Mouse (Mus musculus): ENCODE measurements at regions not wholly inside any gene's neighbourhood (a gene's known extent, or its start where the extent isn't known, plus 50 kb on each side); places are given as distances from the start of the nearest gene placed in this dataset.
A peak's percentile ranks its signal among the peaks of the same experiment; 100 is the strongest.

DNA sequence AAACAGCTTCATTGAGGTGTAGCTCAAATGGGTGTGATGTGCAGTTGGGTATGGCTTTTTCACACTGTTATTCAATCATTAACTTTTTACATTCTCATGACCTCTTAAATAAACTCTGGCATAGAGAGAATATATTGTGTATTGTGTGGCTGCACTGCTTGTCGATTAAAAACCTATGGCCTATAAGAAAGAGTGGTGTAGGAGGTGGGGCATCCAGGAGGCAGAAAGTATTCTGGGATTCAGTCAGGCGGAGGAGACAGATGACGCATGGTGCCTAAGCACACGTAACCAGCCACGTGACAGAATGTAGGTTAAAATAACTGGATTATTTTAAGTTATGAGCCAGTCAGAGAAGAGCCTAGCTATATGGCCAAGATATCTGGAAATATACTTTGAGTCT, 78.2 kb upstream of the Slc16a7 start:
- DNase-seq: no peak

DNA sequence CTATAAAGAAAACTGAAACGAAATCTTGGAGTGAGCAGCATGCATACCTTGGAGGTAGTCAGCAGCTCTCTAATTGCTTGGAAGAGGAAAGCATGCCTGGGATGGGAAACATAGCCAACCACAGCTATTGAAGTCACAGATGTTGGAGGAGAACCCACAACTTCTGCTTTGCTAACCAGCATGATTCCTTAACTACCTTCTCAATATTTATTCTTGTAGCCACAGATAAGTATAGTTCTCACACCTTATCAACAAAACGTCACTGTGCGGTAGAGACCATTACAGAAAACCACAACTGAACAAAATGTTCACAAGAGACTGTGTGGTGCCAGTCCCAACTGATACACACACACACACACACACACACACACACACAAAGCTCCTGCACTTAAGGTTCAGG, 99.1 kb upstream of the Slc16a7 start:
- DNase-seq: no peak

DNA sequence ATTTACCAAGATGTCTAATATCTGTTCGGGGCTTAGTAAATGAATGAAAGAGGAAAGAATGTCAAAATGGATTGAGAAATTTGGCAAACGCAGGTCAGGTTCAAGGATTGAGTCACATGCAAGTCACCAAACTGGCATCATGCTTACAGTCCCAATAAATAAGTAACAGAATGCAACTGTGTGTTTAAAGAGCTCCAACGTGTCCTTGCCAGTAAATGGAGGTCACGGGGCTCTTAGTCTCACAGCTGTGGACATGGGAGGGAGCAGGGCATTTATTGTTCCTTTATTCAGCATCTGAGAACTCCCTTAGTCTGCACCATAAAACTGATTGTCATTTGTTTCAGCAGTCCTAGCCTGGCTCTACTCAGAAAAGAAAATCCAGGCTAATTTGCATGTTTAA, 101.1 kb upstream of the Slc16a7 start:
- no peak for DNase-seq

DNA sequence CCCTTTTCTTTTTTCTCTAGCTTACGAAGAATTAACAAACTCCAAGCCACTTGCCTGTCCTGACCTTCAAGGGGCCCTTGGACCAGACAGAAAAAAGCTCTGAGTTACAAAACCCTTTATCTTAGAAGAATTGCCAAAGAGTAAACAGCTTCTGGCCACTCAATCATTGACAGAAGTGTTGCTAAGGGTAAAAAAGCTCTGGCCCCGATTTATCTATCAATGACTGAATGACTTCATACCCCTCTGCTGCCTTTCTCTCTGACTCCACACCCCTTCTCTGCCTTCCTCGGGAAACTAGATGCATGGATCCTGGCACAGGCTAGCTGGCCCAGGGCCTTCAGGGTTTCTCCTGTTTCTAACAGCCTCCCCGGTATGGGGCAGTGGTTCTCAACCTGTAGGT, 105.2 kb upstream of the Slc16a7 start:
- no peak for DNase-seq

DNA sequence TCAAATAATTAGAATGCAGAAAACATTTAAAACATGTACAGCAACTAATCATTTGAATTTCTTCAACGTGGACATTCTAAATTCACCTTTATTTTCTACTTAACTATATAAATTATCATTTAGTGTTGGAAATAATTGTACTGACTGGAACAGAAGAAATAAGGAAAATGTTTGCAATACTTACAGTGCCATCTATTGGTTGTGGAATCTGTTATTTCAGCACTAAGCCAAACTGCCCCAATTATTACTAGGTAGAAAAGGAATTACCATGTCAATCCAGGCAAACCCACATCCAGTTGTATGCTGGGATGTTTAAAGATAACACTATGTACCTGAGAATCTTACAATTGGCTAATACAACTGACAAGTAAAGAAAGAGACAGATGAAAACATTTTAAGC, 109.1 kb upstream of the Slc16a7 start:
- DNase-seq: no peak

DNA sequence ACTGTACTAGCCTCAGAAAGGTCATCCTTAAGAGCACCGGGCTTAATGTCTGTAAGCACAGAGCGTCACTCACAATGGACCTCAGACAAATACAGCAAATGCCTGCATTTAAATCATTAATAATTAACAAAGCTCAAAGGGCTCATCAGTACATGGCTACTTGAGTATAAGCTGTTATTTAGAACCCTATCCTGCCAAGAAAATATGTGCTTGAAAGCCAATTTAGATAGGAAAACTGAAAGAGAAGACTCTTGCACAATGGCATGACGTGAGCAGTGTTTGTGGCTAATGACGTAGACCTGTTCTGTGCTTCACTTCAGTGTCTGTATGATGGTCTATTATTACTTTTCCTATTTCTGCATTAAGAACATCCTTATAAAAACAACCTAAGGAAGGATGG, 111.1 kb upstream of the Slc16a7 start:
- no peak for DNase-seq

DNA sequence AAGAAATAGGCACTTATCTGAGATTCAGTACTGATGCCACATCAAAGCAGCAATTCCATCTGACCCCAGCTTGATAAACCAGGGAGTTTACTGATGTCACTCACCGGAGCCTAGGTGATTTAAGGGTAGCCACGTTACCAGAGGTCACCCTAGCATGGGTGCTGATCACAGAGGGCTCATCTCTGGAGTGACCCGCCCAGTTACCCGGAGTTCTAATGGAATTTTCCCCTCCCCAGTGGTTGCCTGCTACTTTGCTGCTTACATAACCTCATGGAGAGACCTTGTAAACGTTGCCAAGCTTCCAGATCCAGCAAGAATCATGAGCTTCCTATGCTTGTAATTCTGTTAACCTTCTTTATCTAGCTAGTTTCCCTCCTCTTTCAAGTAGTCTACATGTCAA, 125.8 kb upstream of the Slc16a7 start:
- DNase-seq: no peak

DNA sequence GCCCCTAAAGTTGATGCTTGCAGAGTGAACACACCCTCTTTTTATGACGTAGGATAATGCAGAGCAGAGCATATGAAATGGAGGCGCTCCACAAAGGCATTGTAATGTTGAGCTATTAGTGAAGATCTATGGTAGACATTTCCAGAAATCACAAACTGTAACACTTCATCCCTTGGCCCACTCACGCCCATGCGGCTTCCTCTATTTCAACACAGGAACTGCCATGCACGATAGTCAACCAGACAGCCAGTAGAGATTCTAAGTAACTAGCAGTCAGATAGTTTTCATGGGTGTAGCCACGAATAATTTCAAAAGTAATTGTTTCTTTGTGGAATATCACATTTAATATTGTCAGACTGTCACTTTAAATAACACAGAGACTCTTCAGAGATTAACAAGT, 141.6 kb upstream of the Slc16a7 start:
- DNase-seq: no peak

DNA sequence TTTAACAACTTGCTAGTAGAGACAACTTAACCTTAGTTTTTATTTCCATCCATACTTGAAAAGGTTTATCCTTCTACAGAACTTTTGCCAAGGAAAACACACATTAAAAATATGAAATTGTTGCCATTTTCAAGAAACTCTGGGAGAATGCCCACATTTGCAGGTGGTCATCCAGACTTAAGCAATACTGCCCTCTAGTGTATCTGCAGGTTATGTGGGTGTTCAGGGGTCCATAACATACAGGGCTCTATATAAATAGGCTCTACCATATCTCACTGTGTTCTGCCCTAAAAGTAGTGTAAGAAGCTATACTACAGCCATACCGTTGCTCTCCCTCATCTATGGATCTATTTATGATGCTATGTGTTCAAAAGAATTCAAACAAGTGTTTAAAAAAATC, 149.1 kb upstream of the Slc16a7 start:
- peak; percentile 6 for DNase-seq

DNA sequence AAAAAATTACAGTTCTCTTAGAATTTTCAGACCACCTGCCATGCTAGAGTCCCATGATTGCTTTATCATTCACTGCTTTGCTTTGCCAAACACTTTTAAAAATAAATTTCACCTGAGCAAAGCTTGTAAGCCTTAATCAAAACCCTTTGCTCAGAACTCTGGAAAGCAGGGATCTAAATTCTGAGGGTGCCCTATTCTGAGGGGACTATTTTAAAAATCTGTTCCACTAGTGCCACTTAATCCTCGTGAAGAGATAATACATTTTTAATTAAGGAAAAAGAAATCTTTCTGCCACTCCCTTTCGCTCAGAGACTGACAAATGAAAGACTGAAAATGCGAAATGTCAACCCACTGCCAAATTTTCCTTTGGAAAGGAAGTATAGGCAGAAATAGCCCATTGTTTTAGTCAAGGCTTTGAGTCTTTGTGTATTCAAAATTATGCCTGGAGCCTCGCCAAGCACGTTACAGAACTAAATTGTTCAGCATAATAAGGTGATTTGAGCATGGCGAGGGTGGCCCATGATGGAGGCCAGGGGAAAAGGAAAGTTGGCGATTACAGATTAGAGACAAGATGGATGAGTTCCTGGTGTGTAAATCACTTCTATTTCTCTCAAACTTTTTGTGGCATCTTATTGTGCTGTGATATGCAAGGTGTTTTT, 197.4 kb upstream of the Slc16a7 start:
- DNase-seq: no peak

DNA sequence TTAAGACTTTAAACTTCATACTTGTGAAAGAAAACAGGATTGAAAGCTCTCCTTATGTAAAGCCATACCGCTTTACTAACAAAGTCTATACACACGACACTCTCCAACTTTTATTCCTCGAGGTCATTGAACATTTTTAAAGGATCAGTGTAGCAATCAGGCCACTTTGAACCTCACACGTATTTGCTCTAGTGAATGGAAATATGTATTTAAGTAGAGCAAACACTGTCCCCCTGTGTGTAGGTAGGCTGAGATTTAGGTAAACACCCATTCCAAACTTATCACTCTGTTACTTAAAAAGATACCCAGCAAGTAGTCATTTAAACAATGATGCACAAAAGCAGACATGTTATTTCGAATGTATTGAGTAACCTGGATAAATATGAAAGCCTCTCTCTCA, 203.7 kb upstream of the Slc16a7 start:
- no peak for DNase-seq

DNA sequence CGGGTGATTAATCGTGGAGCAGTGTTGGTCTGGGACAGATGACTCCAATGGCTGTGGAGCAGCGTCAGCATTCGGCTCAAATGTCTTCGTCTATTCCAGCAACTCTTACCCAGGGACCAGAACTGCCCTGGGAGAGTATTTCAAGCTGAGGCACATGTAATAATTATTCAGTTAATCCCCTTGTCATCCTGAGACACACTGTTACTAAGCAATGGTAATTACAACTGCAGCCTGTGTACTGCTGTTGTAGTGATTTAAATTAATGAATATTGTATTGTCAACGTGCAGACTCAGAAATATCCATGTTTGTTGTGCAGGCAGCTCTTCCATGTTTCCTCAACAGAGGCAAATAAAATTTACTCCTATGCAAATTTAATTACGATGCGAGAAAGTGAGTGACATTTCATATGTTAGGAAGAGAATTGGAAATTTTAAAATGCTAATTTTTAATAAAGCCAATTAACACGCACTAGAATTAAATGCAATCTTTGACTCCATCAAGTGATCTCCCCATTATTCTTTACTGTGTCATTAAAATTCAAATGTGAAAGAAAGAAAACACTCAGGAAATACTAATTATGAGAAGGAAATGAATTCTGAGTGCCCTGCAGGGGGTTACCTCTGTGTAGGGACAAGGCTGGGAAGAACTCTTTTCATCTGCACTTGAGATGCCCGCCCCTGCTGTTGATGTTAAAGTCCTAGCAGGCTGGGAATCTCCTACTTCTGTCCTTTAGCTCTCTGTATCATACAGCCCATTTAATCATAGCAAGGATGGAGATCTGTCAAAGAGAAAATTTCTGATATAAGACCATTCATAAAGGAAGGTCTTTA, 218.7 kb upstream of the Slc16a7 start:
- DNase-seq: no peak

DNA sequence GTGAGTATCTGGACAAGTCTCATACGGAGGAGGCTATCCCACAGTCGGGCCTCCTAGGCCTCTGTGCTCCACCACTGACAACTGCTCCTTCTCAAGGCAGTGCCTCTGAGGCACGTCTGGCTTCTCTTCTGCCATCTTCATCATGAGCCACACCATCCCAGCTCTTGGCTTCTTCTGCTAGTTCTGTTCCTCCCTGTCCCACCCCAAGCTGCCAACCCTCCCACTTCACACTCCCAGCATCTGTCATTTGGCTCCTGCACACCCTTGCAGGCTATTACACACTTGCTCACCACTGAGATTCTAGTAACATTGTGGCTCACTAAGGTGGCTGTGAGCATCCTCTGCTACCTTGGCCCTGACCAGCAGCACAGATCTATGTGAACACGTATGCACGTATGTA, 221.1 kb upstream of the Slc16a7 start:
- no peak for DNase-seq

DNA sequence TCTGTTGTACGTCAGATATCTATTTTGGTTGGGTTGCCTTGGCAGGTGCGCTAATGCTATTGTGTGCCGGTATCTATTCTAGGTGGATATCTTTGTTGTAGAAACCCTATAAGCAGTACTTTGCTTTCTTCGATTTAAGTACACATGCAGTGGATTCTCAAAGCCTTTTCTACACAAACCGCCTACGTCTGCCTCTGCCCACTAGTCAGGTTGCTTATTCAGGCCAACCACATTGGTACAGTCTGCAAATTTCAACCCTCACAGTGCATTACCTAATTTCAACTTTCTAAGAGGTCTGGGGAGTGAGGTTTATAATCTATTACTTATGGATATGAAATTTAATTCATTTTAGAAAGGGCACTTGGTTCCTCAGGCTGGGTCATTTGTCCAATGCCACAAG, 223.5 kb upstream of the Slc16a7 start:
- no peak for DNase-seq

DNA sequence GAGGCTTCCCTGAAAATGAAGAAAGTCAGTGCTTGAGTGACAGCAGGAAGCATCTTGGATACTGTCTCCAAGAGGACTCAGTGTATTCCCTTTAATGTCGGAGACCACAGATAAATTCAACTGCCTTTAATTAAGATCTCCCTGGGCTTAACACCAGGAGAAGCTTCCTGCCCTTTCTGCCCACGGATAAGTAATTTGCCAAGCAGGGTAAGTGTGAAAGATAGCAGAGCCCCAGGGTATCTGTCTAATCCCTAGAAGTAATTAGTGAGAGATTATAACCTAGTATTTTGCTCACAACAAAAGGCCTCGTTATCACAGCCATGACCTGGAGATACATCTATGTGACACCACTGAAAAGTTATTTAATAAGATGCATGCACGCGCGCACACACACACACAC, 232.1 kb upstream of the Slc16a7 start:
- no peak for DNase-seq

DNA sequence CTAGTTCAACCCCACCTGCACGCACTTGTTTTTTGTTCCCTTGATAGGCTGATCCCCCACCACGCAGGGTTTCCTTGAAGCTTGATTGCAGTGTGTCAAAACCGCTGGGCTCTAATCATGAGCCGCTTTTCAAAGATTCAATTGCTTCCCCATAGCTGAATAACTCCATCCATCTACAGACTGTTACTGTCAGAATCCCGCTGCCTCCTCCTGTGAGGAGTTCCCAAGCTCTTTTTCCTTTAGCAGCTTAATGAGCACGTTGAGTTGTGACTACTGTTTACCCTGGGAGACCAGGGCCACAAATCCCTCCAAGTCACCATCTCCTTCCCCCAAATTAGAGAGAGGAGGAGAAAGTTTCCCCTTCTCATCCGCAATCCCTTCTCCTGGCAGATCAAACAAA, 234.6 kb upstream of the Slc16a7 start:
- no peak for DNase-seq

DNA sequence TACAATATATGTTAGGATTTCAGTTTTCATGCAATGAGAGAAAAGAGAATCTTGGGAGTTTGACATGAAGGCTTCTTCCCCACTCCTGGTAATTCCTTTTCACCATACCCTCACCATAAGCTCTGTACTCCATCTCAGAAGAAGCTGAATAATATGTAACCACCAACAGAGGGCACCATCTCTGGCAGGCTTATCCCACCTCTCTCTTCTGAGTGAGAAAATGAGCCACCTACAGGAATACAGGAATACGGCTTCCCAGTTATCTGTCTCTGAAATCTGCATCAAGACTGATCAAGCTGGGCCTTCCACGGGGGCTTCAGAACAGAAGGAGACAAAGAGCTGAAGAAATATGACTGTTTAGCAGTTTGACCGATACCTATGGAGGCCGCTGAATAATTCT, 278.6 kb upstream of the Slc16a7 start:
- no peak for DNase-seq

DNA sequence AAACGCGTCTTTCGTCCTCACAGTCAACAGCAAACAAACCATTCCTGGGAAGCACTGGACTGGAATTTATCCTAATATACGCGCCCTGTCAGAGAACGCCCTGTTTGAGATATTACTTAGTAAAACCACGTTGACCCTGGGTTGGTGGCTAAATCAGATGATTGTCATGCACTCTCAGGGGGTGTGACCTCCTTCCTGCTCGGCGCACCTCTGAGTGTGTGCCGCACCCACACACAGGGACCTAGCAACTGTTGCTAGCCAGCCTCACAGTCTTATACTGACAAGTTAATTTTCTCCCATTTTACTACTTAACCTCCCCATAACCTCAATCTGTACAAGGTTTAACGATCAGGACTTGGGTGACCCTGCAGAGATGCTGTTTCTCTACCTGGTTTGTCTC, 284.4 kb upstream of the Slc16a7 start:
- no peak for DNase-seq

DNA sequence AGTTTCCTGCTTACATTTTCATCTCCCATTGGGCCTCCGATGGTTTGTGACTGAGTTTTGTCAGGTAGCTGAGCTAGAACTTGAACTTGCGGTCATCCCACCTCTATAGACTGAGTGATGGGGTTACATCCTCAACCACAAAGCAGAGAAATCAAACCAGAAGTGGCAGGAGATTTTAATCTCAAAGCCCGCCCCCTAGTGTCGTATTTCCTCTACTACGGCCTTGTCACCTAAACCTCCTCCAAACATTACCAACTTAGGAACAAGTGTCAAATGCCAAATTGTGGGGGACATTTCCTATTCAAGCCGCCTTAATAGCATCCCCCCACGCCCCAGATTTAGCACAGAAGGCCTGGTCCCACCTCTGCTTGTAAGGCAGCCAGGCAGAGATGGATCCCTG, 286.3 kb upstream of the Lrig3 start:
- DNase-seq: peak; percentile 13

DNA sequence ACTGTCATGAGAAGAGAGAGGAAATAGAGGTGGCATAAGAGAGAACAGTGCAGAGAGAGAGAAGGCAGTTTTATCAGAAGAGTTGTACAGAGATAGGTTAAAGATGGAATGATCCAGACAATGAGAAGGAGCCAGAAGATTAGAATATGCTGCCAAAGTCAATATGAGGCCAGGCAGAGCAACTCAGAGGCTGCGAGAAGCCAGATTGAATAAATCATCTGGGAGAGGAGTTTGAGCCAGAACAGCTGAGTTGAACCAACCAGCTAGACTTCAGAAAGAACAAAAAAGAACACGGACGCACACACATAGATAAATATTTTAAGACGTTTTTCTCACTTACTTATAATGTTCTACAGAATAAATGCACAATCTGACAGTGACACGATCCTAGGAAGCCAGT, 280.8 kb upstream of the Lrig3 start:
- no peak for DNase-seq

DNA sequence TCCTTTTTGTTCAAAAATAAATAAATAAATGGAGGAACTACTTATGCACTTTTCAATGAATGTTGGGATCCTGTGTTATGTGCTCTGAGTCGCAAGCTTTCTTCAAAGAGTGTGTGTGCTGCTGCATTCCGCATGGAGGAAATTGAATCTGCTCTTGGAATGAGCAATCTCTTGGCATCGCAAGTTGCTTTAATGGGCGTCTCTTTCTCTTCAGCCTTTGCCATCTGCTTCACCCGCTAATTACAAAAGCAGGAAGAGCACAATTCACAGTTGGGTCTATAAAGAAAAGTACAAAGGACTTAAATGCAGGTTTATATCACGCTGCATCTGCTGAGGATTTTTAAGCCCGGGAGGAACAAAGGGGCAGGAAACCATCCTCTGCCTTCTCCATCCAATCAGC, 272.5 kb upstream of the Lrig3 start:
- no peak for DNase-seq

DNA sequence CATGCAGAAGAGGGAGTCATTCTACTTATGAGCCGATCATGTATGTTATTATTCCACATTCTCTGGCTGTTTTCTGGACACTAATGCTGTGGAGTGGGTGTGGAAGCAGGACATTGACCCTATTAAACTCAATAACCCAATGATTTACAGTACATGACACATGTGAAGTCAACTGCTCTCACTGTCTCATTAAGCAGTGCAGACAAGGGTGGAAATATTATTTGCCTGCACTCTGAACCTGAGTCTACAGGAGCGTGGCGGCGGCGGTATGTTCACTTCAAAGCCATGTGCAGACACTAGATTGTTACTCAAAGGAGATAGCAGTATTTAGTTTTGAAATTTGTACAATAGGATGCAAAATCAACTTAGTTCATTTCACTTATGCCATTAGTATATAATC, 269.8 kb upstream of the Lrig3 start:
- no peak for DNase-seq

DNA sequence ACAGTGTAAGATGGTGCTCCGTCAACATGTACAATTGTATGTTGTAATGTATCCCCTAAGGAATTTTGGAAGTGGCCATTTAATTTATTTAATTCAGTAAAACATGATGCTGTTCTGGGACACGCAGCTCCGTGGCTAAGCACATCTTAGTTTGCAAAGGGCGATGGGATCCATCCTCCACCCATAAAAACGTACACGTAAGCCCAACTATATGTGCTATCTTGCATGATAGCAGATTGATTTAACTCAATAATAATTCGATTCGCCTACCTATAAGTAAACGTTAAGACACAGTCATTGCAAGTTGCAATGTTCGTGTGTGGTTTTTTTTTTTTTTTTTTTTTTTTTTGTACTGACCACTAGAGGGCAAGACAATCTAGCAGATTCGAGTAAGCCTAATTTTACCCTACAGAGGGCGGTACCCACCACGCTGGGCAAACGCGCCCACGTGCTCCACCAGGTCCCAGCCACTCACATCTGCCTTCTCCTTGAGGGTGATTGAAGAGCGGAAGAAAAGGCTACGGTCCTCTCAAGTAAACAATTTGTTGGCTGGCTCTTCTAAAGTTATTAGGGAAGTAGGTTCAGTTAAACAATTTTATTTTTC, 240.8 kb upstream of the Lrig3 start:
- DNase-seq: peak; percentile 22

DNA sequence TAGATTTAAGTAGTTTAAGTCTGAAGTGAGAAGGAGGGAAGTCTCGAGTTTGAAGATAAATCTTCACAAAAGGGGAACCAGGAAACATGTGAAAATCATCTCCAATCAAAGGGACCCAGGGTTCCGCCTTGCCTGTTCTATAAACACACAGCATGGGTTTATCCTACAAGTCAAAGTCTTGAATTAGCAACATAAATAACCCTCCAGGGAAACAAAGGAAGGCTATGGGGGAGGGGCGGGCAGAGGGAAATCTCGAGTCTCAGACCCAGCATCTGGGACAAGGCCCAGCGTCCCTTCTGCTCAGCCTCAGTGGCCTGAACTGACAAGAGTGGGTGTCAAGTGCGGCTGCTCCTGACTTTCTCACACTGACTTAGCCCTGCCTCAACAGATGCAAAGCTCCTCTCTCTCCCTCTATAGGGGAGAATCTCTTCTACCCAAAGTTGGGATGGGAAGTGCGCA, 240.3 kb upstream of the Lrig3 start:
- no peak for DNase-seq
